Mouse (Mus musculus) spleen, embryonic (tissue): Measurements from ENCODE around the gene Olfr820.
"Not testable (repeated sequence)": the region's sequence is repeated elsewhere in the genome, so short reads cannot be mapped to it uniquely, and the experiment has no call there.

ENCODE experiments used
- CTCF ChIA-PET: fragments of 350-600 bp; sonication (Branson Sonifier 250); formaldehyde crosslinking; loops from one replicate; lab custom pipeline; 2022; lab: Charles Lee

The Olfr820 gene

GRCm38 (mm10) chr10:130012321-130012720, at the start of gene Olfr820:
Olfr820 (plus strand) TSS chr10:130012621.
- CTCF ChIA-PET, result no interaction called here

GRCm38 (mm10) chr10:129966232-129966631, 46.2 kb upstream of the Olfr820 start:
- CTCF ChIA-PET, result not testable (repeated sequence)

GRCm38 (mm10) chr10:129967166-129967565, 45.3 kb upstream of the Olfr820 start, which contains the start of gene Olfr819:
Olfr819 (minus strand) TSS chr10:129967266.
- CTCF ChIA-PET, result not testable (repeated sequence)

GRCm38 (mm10) chr10:129972994-129973393, 39.4 kb upstream of the Olfr820 start:
- CTCF ChIA-PET, result not testable (repeated sequence)

GRCm38 (mm10) chr10:129976040-129976439, 36.4 kb upstream of the Olfr820 start, which contains the start of gene Olfr247:
Olfr247 (minus strand) TSS chr10:129976140.
- CTCF ChIA-PET, result not testable (repeated sequence)

- CTCF ChIA-PET, result not testable (repeated sequence)
These were observed 30.6 kb upstream of the Olfr820 start for GRCm38 (mm10) chr10:129981867-129982266.

GRCm38 (mm10) chr10:129984962-129985361, 27.5 kb upstream of the Olfr820 start, which contains the start of gene Gm10310:
Gm10310 (minus strand) TSS chr10:129985062.
- CTCF ChIA-PET, result not testable (repeated sequence)

- CTCF ChIA-PET, result not testable (repeated sequence)
These were observed 8.3 kb upstream of the Olfr820 start for GRCm38 (mm10) chr10:130004104-130004503.

- CTCF ChIA-PET, result not testable (repeated sequence)
These were observed 7.1 kb upstream of the Olfr820 start for GRCm38 (mm10) chr10:130005366-130005765.

- CTCF ChIA-PET, result no interaction called here
These were observed 17.6 kb downstream of the Olfr820 start, which contains the start of gene Olfr821 for GRCm38 (mm10) chr10:130030048-130030447. Olfr821 (plus strand) TSS chr10:130030348.

- CTCF ChIA-PET, result no interaction called here
These were observed 24.7 kb downstream of the Olfr820 start for GRCm38 (mm10) chr10:130037096-130037495.
